Mouse (Mus musculus) ES-Bruce4 (cell line): ENCODE measurements at regions not wholly inside any gene's neighbourhood (a gene's known extent, or its start where the extent isn't known, plus 50 kb on each side); places are given as distances from the start of the nearest gene placed in this dataset.

Experiments used
- CTCF ChIP-seq: IDR thresholded peaks from one replicate; pipeline ENCODE4 v1.8.1; 2011; ENCODE audit warnings: low read depth, low read length
- POLR2A ChIP-seq: IDR thresholded peaks from one replicate; pipeline ENCODE4 v1.8.1; 2011; ENCODE audit warnings: low read length; ENCODE audit not compliant: insufficient read depth

- no peak for TF ChIP-seq CTCF
- no peak for TF ChIP-seq POLR2A
Observed at GRCm38 (mm10) chr9:24833766-24834165, 59.7 kb upstream of the Tbx20 start.
